Mouse (Mus musculus): ENCODE results near the gene Serpinb1c. TPM values are rescaled to one million over a fixed set of nuclear protein-coding genes. Genes with fewer than 3 reads are reported as not detected.
"Not testable (repeated sequence)": the region's sequence is repeated elsewhere in the genome, so short reads cannot be mapped to it uniquely, and the experiment has no call there.

Gene Serpinb1c
- polyA plus RNA-seq (2012; ENCODE audit: insufficient read depth, insufficient read length, missing spikeins) = not detected in 2 replicates

GRCm38 (mm10) chr13:32898111-32898510 is at the start of gene Serpinb1c:
Gene Serpinb1c, minus strand, starts transcription at chr13:32898211.
- H3K4me1 ChIP-seq (ENCODE audit: control insufficient read depth, insufficient read depth, insufficient read length, low read length) = no peaks in the 10 kb centered on the region
- H3K27ac ChIP-seq (replicated peaks; ENCODE audit: low read depth, low read length) = no peak within 1 kb of the TSS

GRCm38 (mm10) chr13:32939191-32939590 is 41.2 kb upstream of the Serpinb1c start:
- H3K27ac ChIP-seq (replicated peaks; ENCODE audit: low read depth, low read length); H3K4me1 ChIP-seq (ENCODE audit: control insufficient read depth, insufficient read depth, insufficient read length, low read length); H3K4me3 ChIP-seq (ENCODE audit: insufficient read depth, low read depth, low read length): not testable (repeated sequence)

More at GRCm38 (mm10) chr13:32898111-32898510, at the start of gene Serpinb1c:
- H3K4me3 ChIP-seq (ENCODE audit: insufficient read depth, low read depth, low read length) = no peak within 1 kb of the TSS

GRCm38 (mm10) chr13:32938275-32938674 is 40.3 kb upstream of the Serpinb1c start:
- H3K4me1 ChIP-seq (ENCODE audit: control insufficient read depth, insufficient read depth, insufficient read length, low read length); H3K4me3 ChIP-seq (ENCODE audit: insufficient read depth, low read depth, low read length); H3K27ac ChIP-seq (replicated peaks; ENCODE audit: low read depth, low read length): not testable (repeated sequence)

- Histone ChIP-seq H3K4me1 (ENCODE audit: control insufficient read depth, insufficient read depth, insufficient read length, low read length) (no peaks in the 10 kb centered on the region), H3K4me3 (ENCODE audit: insufficient read depth, low read depth, low read length) (no peak overlapping the region), H3K27ac (replicated peaks; ENCODE audit: low read depth, low read length) (no peak overlapping the region)
These were observed 36.8 kb upstream of the Serpinb1c start for GRCm38 (mm10) chr13:32934706-32935381.

- H3K27ac ChIP-seq (replicated peaks; ENCODE audit: low read depth, low read length) = no peak overlapping the region
- H3K4me3 ChIP-seq (ENCODE audit: insufficient read depth, low read depth, low read length) = no peak overlapping the region
- H3K4me1 ChIP-seq (ENCODE audit: control insufficient read depth, insufficient read depth, insufficient read length, low read length) = no peaks in the 10 kb centered on the region
These were observed 31.2 kb upstream of the Serpinb1c start for GRCm38 (mm10) chr13:32929107-32929750.

- Histone ChIP-seq H3K4me1 (ENCODE audit: control insufficient read depth, insufficient read depth, insufficient read length, low read length) (no peaks in the 10 kb centered on the region), H3K4me3 (ENCODE audit: insufficient read depth, low read depth, low read length) (no peak overlapping the region), H3K27ac (replicated peaks; ENCODE audit: low read depth, low read length) (no peak overlapping the region)
These were observed 29.2 kb upstream of the Serpinb1c start for GRCm38 (mm10) chr13:32927241-32927640.

GRCm38 (mm10) chr13:32926661-32927060 is 28.6 kb upstream of the Serpinb1c start:
- Histone ChIP-seq H3K4me3 (ENCODE audit: insufficient read depth, low read depth, low read length) (no peak overlapping the region), H3K27ac (replicated peaks; ENCODE audit: low read depth, low read length) (no peak overlapping the region), H3K4me1 (ENCODE audit: control insufficient read depth, insufficient read depth, insufficient read length, low read length) (no peaks in the 10 kb centered on the region)

GRCm38 (mm10) chr13:32924578-32925360 is 26.8 kb upstream of the Serpinb1c start:
- no peaks in the 10 kb centered on the region for H3K4me1 ChIP-seq (ENCODE audit: control insufficient read depth, insufficient read depth, insufficient read length, low read length)
- peak overlapping the region; percentile 43; the same call in 1 of the 2 replicates for H3K27ac ChIP-seq (replicated peaks; ENCODE audit: low read depth, low read length)
- H3K4me3 ChIP-seq (ENCODE audit: insufficient read depth, low read depth, low read length) = no peak overlapping the region

GRCm38 (mm10) chr13:32922622-32923021 is 24.6 kb upstream of the Serpinb1c start:
- H3K4me3 ChIP-seq (ENCODE audit: insufficient read depth, low read depth, low read length) = no peak overlapping the region
- no peak overlapping the region for H3K27ac ChIP-seq (replicated peaks; ENCODE audit: low read depth, low read length)
- H3K4me1 ChIP-seq (ENCODE audit: control insufficient read depth, insufficient read depth, insufficient read length, low read length) = no peaks in the 10 kb centered on the region

- H3K4me3 ChIP-seq (ENCODE audit: insufficient read depth, low read depth, low read length) = no peak overlapping the region
- H3K27ac ChIP-seq (replicated peaks; ENCODE audit: low read depth, low read length) = no peak overlapping the region
- H3K4me1 ChIP-seq (ENCODE audit: control insufficient read depth, insufficient read depth, insufficient read length, low read length) = no peaks in the 10 kb centered on the region
These were observed 14.9 kb upstream of the Serpinb1c start for GRCm38 (mm10) chr13:32912770-32913380.

GRCm38 (mm10) chr13:32908182-32908581 is 10.2 kb upstream of the Serpinb1c start:
- H3K27ac ChIP-seq (replicated peaks; ENCODE audit: low read depth, low read length) = no peak overlapping the region
- no peak overlapping the region for H3K4me3 ChIP-seq (ENCODE audit: insufficient read depth, low read depth, low read length)
- no peaks in the 10 kb centered on the region for H3K4me1 ChIP-seq (ENCODE audit: control insufficient read depth, insufficient read depth, insufficient read length, low read length)

GRCm38 (mm10) chr13:32903211-32903873 is 5.3 kb upstream of the Serpinb1c start:
- Histone ChIP-seq H3K4me1 (ENCODE audit: control insufficient read depth, insufficient read depth, insufficient read length, low read length) (no peaks in the 10 kb centered on the region), H3K27ac (replicated peaks; ENCODE audit: low read depth, low read length) (no peak overlapping the region), H3K4me3 (ENCODE audit: insufficient read depth, low read depth, low read length) (no peak overlapping the region)

GRCm38 (mm10) chr13:32902481-32903015 is 4.5 kb upstream of the Serpinb1c start:
- no peak overlapping the region for H3K4me3 ChIP-seq (ENCODE audit: insufficient read depth, low read depth, low read length)
- H3K4me1 ChIP-seq (ENCODE audit: control insufficient read depth, insufficient read depth, insufficient read length, low read length) = no peaks in the 10 kb centered on the region
- H3K27ac ChIP-seq (replicated peaks; ENCODE audit: low read depth, low read length) = no peak overlapping the region

- no peaks in the 10 kb centered on the region for H3K4me1 ChIP-seq (ENCODE audit: control insufficient read depth, insufficient read depth, insufficient read length, low read length)
- no peak overlapping the region for H3K27ac ChIP-seq (replicated peaks; ENCODE audit: low read depth, low read length)
- H3K4me3 ChIP-seq (ENCODE audit: insufficient read depth, low read depth, low read length) = no peak overlapping the region
These were observed 2.6 kb upstream of the Serpinb1c start for GRCm38 (mm10) chr13:32900639-32901038.
